Mouse (Mus musculus) hindbrain, postnatal 0 days (tissue): ENCODE data around the gene AC134908.4. TPM values are rescaled to one million over a fixed set of nuclear protein-coding genes. Genes with fewer than 3 reads are reported as not detected.

Experiments used
- ATAC-seq: fragments of 200-750 bp; cut with Nextera tagmentation; 2 replicates; pipeline ENCODE4 v1.8.0; 2017; ENCODE audit warnings: mild to moderate bottlenecking, moderate TSS enrichment, moderate library complexity
- DNase-seq: peaks from one replicate; pipeline ENCODE4 v3.0.0-alpha.2; 2015; ENCODE audit warnings: low spot score
- H3K27ac ChIP-seq: fragments of 300-500 bp; sonication (generic); 2 replicates; pipeline ENCODE4 v1.5.1; 2014; ENCODE audit warnings: mild to moderate bottlenecking
- H3K27me3 ChIP-seq: fragments of 300-500 bp; sonication (generic); 2 replicates; pipeline ENCODE4 v1.6.1; 2014; ENCODE audit warnings: low read length, mixed read lengths; ENCODE audit not compliant: insufficient read depth
- H3K36me3 ChIP-seq: fragments of 300-500 bp; sonication (generic); 2 replicates; pipeline ENCODE4 v1.6.1; 2014; ENCODE audit warnings: low read length, mixed read lengths; ENCODE audit not compliant: insufficient read depth
- H3K4me1 ChIP-seq: fragments of 300-500 bp; sonication (generic); 2 replicates; pipeline ENCODE4 v1.6.1; 2014; ENCODE audit warnings: antibody characterized with exemption, low read length, mixed read lengths; ENCODE audit not compliant: insufficient read depth
- H3K4me2 ChIP-seq: fragments of 300-500 bp; sonication (generic); 2 replicates; pipeline ENCODE4 v1.6.1; 2014; ENCODE audit warnings: low read depth, mild to moderate bottlenecking, low read length, moderate library complexity, mixed read lengths
- H3K4me3 ChIP-seq: fragments of 300-500 bp; sonication (generic); 2 replicates; pipeline ENCODE4 v1.5.1; 2014; ENCODE audit warnings: low read length
- H3K9ac ChIP-seq: fragments of 300-500 bp; sonication (generic); replicated peaks from 2 replicates; pipeline ENCODE4 v1.6.1; 2014; ENCODE audit warnings: mild to moderate bottlenecking, low read length, moderate library complexity, mixed read lengths
- H3K9me3 ChIP-seq: fragments of 300-500 bp; sonication (generic); 2 replicates; pipeline ENCODE4 v1.6.1; 2016; ENCODE audit warnings: low read length, mixed read lengths
- CTCF ChIP-seq: IDR thresholded peaks from 2 replicates; pipeline ENCODE4 v1.5.1; 2016; ENCODE audit warnings: antibody characterized with exemption, control low read depth, low read depth
- WGBS: fragments of 180-500 bp; shearing (Covaris S2); extraction: QIAGEN DNeasy Blood & Tissue Kit; methylation state at CpG from one replicate; pipeline ENCODE4 v1.1.7; 2014; 5-methylcytosine and 5-hydroxymethylcytosine counted together
- polyA plus RNA-seq: library from polyadenylated mRNA; unstranded; fragments of >200 nt; fragmentation: Nextera tagmentation; extraction: Ambion mirVana; gene quantifications from 2 replicates; pipeline ENCODE4 v1.2.1, GENCODE M21; 2015
- total RNA-seq: library from RNA; depleted of rRNA; stranded (reverse); fragments of >200 nt; gene quantifications from 2 replicates; pipeline ENCODE4 v1.2.3, GENCODE M21; 2014

The AC134908.4 gene
- total and polyA plus RNA-seq, 2 experiments from 2014 or later, result 0.31 to 3.9 TPM

DNA sequence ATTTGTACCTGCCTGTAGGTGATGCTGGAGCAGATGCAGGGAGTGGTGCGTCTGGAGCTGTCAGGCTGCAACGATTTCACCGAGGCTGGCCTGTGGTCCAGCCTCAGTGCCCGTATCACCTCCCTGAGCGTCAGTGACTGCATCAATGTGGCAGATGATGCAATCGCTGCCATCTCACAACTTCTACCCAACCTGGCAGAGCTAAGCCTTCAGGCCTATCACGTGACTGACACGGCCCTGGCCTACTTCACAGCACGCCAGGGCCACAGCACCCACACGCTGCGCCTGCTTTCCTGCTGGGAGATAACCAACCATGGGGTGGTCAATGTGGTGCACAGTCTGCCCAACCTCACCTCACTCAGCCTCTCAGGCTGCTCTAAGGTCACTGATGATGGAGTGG lies 22.2 kb upstream of the AC134908.4 start:
- Histone ChIP-seq H3K4me1 (peaks cover 10% of the 10 kb centered on the region), H3K27ac (no peak overlapping the region), H3K27me3 (no peaks in the 10 kb centered on the region), H3K4me3 (no peak overlapping the region), H3K4me2 (no peak overlapping the region), H3K36me3 (peaks cover 15% of the 10 kb centered on the region; the same call in 1 of the 2 replicates), H3K9me3 (no peaks in the 10 kb centered on the region), H3K9ac (no peak overlapping the region)
- ATAC-seq, result no peak
- no peak for DNase-seq
- WGBS, result 80% methylated on average over 11 of the region's 11 CpGs
- TF ChIP-seq CTCF, result no peak

DNA sequence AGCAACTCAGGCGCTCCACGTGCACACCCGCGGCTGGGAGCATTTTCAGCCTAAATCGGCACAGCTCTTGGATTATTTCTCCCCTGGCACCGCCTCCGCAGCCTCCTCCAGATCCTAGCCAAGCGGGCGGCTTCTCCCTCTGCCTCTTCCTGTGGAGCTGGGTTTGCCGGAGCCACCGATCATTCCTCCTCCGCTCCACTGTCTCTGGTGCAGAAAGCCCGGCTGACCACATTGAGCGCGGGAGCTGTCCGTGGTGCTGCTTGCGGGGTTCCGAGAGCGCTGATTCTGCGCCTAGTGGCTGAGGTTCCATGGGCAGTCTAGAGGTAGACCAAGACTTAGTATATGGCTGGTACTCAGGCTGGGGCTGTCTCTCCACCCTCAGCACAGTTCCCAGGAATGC lies 18.0 kb upstream of the AC134908.4 start:
- Histone ChIP-seq H3K4me1 (peaks cover 21% of the 10 kb centered on the region), H3K9ac (peak overlapping the region; percentile 35), H3K27ac (0 out of 2 replicates have a peak overlapping the region, but pooled peaks have one; percentile 29), H3K27me3 (no peaks in the 10 kb centered on the region), H3K4me3 (peak overlapping the region; percentile 8; the same call in 1 of the 2 replicates), H3K36me3 (peaks cover 11% of the 10 kb centered on the region; the same call in 1 of the 2 replicates), H3K4me2 (peak overlapping the region; percentile 46), H3K9me3 (no peaks in the 10 kb centered on the region)
- WGBS, result 2% methylated on average over 20 of the region's 20 CpGs
- peak; percentile 77 for TF ChIP-seq CTCF
- ATAC-seq, result peak; percentile 32; the same call in 1 of the 2 replicates
- peak; percentile 82 for DNase-seq

DNA sequence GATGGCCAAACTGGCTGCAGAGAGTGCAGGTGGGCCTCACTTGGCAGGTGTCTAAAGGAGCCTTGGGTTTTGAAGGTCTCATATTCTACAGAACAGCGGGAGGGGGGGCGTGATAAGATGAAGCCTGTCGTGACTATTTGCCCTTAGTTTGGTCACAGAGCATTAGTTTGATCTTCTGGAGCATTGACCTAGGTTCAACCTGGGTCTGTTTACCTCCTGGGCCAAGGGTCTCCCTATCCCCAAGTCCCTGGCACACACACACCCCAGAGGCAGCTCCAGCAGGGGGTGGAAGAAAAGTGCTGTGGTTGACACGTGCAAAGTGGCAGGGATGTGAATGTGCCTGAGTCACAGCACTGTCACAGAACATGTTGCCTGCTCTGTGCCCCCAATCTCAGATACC lies 15.4 kb upstream of the AC134908.4 start:
- 74% methylated on average over 4 of the region's 4 CpGs for WGBS
- peak overlapping the region; percentile 68; the same call in 1 of the 2 replicates for H3K4me3 ChIP-seq

DNA sequence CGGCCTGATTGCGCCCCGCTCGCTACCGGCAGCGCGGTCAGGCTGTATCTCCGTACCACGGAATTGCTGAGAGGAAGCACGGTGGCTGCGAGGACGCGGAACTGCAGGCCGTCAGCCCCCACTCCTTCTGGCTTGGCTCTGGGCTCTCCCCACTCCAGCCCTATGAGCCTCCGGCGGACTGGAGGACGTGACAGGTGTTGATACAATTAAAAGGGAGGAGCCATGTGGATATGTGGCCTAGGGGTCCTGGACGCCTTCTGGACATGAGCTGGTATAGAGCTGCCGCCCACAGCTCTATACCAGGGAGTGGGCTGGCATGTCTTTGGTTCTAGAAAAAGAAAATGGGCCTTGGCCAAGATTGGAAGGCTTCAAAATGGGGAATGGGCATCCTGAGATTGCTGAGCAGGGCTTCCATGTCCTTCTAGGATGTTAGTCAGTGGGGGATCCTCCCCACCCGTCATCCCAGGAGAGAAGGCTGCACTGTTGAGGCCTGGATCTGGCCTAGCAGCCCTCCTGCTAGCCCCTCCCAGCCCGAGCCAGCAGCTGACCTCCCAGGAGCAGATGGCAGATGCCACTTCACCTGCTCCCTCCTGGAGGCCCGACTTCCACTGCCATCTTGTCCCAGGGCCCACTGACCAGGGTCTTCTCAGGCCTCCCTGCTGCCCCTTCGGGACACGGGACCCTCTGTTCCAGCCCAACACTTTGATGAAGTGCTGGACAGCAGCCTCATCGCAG lies 14.3 kb upstream of the AC134908.4 start:
- peak overlapping the region; percentile 89 for H3K9ac ChIP-seq
- peaks cover 26% of the 10 kb centered on the region for H3K4me1 ChIP-seq
- 0 out of 2 replicates have a peak, but pooled peaks have one; percentile 15 for TF ChIP-seq CTCF
- H3K27me3 ChIP-seq, result no peaks in the 10 kb centered on the region
- no peaks in the 10 kb centered on the region for H3K36me3 ChIP-seq
- no peaks in the 10 kb centered on the region for H3K9me3 ChIP-seq
- 6% methylated on average over 24 of the region's 25 CpGs for WGBS
- H3K27ac ChIP-seq, result peak overlapping the region; percentile 94
- H3K4me3 ChIP-seq, result peak overlapping the region; percentile 68
- ATAC-seq (peak; percentile 63), DNase-seq (peak; percentile 61)
- peak overlapping the region; percentile 75 for H3K4me2 ChIP-seq

More for the DNA sequence above, 15.4 kb upstream of the AC134908.4 start:
- no peak overlapping the region for H3K27ac ChIP-seq
- peak overlapping the region; percentile 75 for H3K4me2 ChIP-seq
- no peaks in the 10 kb centered on the region for H3K27me3 ChIP-seq
- H3K4me1 ChIP-seq, result peaks cover 26% of the 10 kb centered on the region
- ATAC-seq, result no peak
- H3K9me3 ChIP-seq, result no peaks in the 10 kb centered on the region
- DNase-seq, result no peak
- no peaks in the 10 kb centered on the region for H3K36me3 ChIP-seq
- peak overlapping the region; percentile 89; the same call in 1 of the 2 replicates for H3K9ac ChIP-seq
- no peak for TF ChIP-seq CTCF

DNA sequence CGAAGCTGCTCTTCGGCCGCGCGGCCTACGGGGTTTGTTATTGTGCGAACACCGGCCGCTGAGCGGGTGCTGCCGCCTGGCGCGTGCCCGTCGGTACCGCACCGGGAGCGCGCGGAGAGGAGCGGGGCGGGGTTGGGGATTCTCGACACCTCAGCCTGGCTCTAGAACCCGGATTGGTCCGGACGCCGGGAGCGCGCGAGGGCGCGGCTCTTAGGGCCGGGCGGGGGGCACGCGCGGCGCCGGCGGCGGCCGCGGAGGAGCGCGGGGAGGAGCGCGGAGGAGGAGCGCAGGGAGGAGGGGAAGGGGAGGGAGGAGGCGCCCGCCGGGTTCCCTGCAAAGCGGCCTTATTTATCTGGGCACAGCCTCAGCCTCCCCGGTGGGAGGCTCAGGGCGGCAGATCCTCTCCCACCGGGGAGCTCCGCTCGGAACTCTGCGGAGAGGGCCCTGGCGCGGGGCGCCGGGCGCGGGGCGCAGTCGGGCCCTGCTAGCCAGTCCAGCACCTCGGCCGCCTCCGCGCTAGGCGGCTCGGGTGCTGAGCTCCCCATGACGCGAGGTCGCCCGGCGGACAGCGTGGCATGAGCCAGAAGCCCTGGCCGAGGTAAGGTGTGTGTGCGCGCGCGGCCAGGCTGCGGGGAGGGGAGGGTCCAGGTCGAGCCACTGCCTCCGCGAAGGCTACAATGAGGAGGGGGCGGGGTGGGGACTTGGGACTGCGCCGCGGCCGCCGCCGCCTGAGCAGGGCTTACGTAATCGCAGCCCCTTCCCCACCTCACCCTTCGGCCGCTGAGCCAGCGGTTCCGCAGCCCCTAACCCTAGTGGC lies 13.5 kb upstream of the AC134908.4 start, which contains the start of gene Fbxl16:
Fbxl16 (plus strand) TSS at position 297 of the 817 bp plus-strand sequence.
- peak; percentile 49 for TF ChIP-seq CTCF
- ATAC-seq, result peak; percentile 86
- WGBS, result under 1% methylated on average over 80 of the region's 100 CpGs

DNA sequence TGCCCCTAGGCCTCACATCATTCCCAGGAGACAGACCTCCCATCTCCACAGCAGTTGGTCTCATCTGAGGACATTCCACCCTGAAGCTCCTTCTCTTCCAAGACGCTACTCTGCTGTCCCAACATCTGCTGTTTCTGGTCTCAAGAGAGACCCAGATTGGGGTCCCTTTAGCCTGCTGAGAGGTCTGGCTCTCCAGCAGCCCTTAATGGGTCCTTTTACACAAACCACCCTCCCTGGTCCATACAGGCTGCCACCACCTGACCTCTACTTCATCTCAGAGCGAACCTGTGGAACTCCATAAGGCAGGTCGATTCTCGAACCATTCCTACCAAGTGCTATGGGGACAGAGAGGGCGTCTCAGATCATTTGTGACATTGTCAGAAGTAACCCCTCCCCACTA lies 12.6 kb upstream of the AC134908.4 start:
- H3K36me3 ChIP-seq, result no peaks in the 10 kb centered on the region
- H3K4me1 ChIP-seq, result peaks cover 20% of the 10 kb centered on the region
- peak overlapping the region; percentile 75 for H3K4me2 ChIP-seq
- H3K9me3 ChIP-seq, result no peaks in the 10 kb centered on the region
- H3K27ac ChIP-seq, result peak overlapping the region; percentile 94
- peak overlapping the region; percentile 68 for H3K4me3 ChIP-seq
- 28% methylated on average over 5 of the region's 5 CpGs for WGBS
- H3K27me3 ChIP-seq, result no peaks in the 10 kb centered on the region
- H3K9ac ChIP-seq, result peak overlapping the region; percentile 89
- ATAC-seq (no peak), DNase-seq (no peak)
- no peak for TF ChIP-seq CTCF

More for the DNA sequence above, 13.5 kb upstream of the AC134908.4 start, which contains the start of gene Fbxl16:
- Histone ChIP-seq H3K36me3 (no peaks in the 10 kb centered on the region), H3K9ac (peak within 1 kb of the TSS; percentile 89), H3K4me2 (peak within 1 kb of the TSS; percentile 75), H3K4me3 (peak within 1 kb of the TSS; percentile 68), H3K27ac (peak within 1 kb of the TSS; percentile 94), H3K27me3 (no peaks in the 10 kb centered on the region), H3K9me3 (no peaks in the 10 kb centered on the region), H3K4me1 (peaks cover 26% of the 10 kb centered on the region)
- DNase-seq, result peak; percentile 97
